Mouse (Mus musculus) heart, postnatal 10 days (tissue): ENCODE data around the gene Capns2. TPM values are rescaled to one million over a fixed set of nuclear protein-coding genes. Genes with fewer than 3 reads are reported as not detected.
A peak's percentile ranks its signal among the peaks of the same experiment; 100 is the strongest.
"Not testable (repeated sequence)": the region's sequence is repeated elsewhere in the genome, so short reads cannot be mapped to it uniquely, and the experiment has no call there.

ENCODE experiments used
- DNase-seq, 2 experiments: peaks; one replicate each; pipeline ENCODE4 v3.0.0; 2021
- intact Hi-C: fragments of 180-260 bp; cut with DNase I; formaldehyde crosslinking; loops from one replicate; pipeline ENCODE4 v1.15.1; 2025
- total RNA-seq, 2 experiments: library from RNA; stranded (reverse); gene quantifications; 2 replicates each; pipeline ENCODE4 v1.2.3; 2021

Gene Capns2
- total RNA-seq, result not detected

- intact Hi-C loops, result no loop called here
These were observed at the start of gene Capns2 for GRCm38 (mm10) chr8:92901107-92901506. Gene Capns2, plus strand, starts transcription at chr8:92901407.

GRCm38 (mm10) chr8:92853188-92853983 lies 47.8 kb upstream of the Capns2 start:
- intact Hi-C loops, result no loop called here
- no peak for DNase-seq

More at GRCm38 (mm10) chr8:92901107-92901506, at the start of gene Capns2:
- no peak for DNase-seq

- intact Hi-C loops, result no loop called here
- DNase-seq, result no peak
These were observed 46.5 kb upstream of the Capns2 start for GRCm38 (mm10) chr8:92854673-92855072.

GRCm38 (mm10) chr8:92855171-92855894 lies 45.9 kb upstream of the Capns2 start, which contains the start of gene Lpcat2:
Gene Lpcat2, plus strand, starts transcription at chr8:92855339.
- intact Hi-C loops, result no loop called here
- DNase-seq, result peak; percentile 64 to 66

- no peak for DNase-seq
- intact Hi-C loops, result no loop called here
These were observed 44.8 kb upstream of the Capns2 start for GRCm38 (mm10) chr8:92856273-92856986.

- DNase-seq, result no peak
- intact Hi-C loops, result no loop called here
These were observed 42.6 kb upstream of the Capns2 start for GRCm38 (mm10) chr8:92858475-92859182.

- no peak for DNase-seq
- intact Hi-C loops, result no loop called here
These were observed 39.2 kb upstream of the Capns2 start for GRCm38 (mm10) chr8:92861977-92862376.

- intact Hi-C loops, result no loop called here
- DNase-seq, result peak; percentile 5 to 20
These were observed 30.9 kb upstream of the Capns2 start for GRCm38 (mm10) chr8:92870281-92870680.

- intact Hi-C loops, result no loop called here
- DNase-seq, result no peak
These were observed 29.0 kb upstream of the Capns2 start for GRCm38 (mm10) chr8:92872063-92872759.

GRCm38 (mm10) chr8:92875795-92876194 lies 25.4 kb upstream of the Capns2 start:
- intact Hi-C loops, result no loop called here
- no peak for DNase-seq

- no peak for DNase-seq
- intact Hi-C loops, result no loop called here
These were observed 20.0 kb upstream of the Capns2 start for GRCm38 (mm10) chr8:92881247-92881646.

GRCm38 (mm10) chr8:92883771-92884170 lies 17.4 kb upstream of the Capns2 start:
- peak; percentile 37 to 39 for DNase-seq
- intact Hi-C loops, result loop anchor here (1.0 to 2.0 kb wide), 2 partner anchors 65 to 115 kb away; no protein-coding TSS in a partner anchor

- DNase-seq, intact Hi-C loops: not testable (repeated sequence)
These were observed 9.0 kb upstream of the Capns2 start for GRCm38 (mm10) chr8:92892216-92892615.

- intact Hi-C loops, result no loop called here
- no peak for DNase-seq
These were observed 7.3 kb upstream of the Capns2 start for GRCm38 (mm10) chr8:92893870-92894269.

- intact Hi-C loops, result no loop called here
- no peak for DNase-seq
These were observed 6.2 kb upstream of the Capns2 start for GRCm38 (mm10) chr8:92895053-92895452.

- intact Hi-C loops, result no loop called here
- no peak for DNase-seq
These were observed 5.2 kb upstream of the Capns2 start for GRCm38 (mm10) chr8:92896056-92896455.

- intact Hi-C loops, result no loop called here
- peak; percentile 17 to 27 for DNase-seq
These were observed 4.6 kb upstream of the Capns2 start for GRCm38 (mm10) chr8:92896611-92897010.

GRCm38 (mm10) chr8:92897794-92898193 lies 3.4 kb upstream of the Capns2 start:
- intact Hi-C loops, result no loop called here
- no peak for DNase-seq

- no peak for DNase-seq
- intact Hi-C loops, result no loop called here
These were observed 1.6 kb upstream of the Capns2 start for GRCm38 (mm10) chr8:92899590-92899989.

GRCm38 (mm10) chr8:92902981-92903380 lies 1.8 kb downstream of the Capns2 start:
- intact Hi-C loops, result no loop called here
- DNase-seq, result peak; percentile 11 to 34
